Mouse (Mus musculus): ENCODE measurements at regions not wholly inside any gene's neighbourhood (a gene's known extent, or its start where the extent isn't known, plus 50 kb on each side); places are given as distances from the start of the nearest gene placed in this dataset.

DNA sequence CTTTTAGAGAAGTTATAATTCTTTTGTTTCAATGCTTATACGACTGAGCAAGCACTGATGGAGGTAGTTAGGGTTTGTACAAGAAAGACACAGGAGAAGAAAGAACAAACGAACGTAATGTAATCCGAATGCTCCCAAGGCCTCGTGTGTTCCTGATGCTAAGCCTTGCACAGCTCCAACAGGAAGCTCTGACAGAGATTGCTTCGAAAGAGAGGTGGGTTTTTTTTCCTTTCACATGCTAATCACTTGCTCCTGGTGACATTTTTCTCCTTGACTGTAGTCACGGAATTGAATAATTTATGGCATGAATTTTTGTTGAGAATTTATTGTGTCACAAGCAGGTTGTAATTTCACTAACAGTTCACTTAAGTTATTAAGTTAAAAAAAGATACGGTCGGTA lies 150.8 kb upstream of the Psmd7 start:
- peaks cover 2% of the 10 kb centered on the region; the same call in 1 of the 2 replicates for H3K9me3 ChIP-seq (ENCODE audit: low read length)
- no peak for TF ChIP-seq CTCF (IDR thresholded peaks at IDR 0.05; ENCODE audit: low read depth)
- H3K27me3 ChIP-seq (ENCODE audit: insufficient read depth, low read length): no peaks in the 10 kb centered on the region
- no peak for DNase-seq (ENCODE audit: low spot score)
- H3K4me3 ChIP-seq (ENCODE audit: low read length): no peak overlapping the region
- H3K4me1 ChIP-seq (ENCODE audit: insufficient read depth, low read length): no peaks in the 10 kb centered on the region
- H3K4me2 ChIP-seq (ENCODE audit: low read depth, low read length): no peak overlapping the region
- H3K27ac ChIP-seq: no peak overlapping the region
- ATAC-seq: no peak
- WGBS: 56% methylated on average over 9 of the region's 9 CpGs
- H3K9ac ChIP-seq (replicated peaks; ENCODE audit: low read length): no peak overlapping the region
- no peaks in the 10 kb centered on the region for H3K36me3 ChIP-seq (ENCODE audit: insufficient read depth, low read length)

DNA sequence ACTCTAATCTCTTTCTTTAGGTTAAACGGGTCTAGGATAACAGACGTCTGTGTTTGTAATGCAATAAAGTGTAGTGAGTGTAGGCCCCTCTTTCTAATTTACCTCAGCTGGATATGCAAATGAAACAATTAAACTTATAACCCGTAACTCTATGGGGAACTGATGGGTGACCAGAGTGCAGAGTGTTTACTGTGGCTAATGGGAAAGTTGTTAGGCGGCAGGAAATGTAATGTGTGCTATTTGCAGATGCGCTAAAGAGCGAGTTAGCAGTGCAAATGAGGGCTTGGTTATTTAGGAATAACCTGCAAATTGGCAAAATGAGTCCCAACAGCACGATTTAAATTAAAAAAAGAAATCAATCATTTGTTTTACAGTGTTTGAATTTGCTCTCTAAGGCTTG lies 168.8 kb upstream of the Psmd7 start:
- Histone ChIP-seq H3K9ac (replicated peaks; ENCODE audit: low read length) (no peak overlapping the region), H3K36me3 (ENCODE audit: insufficient read depth, low read length) (no peaks in the 10 kb centered on the region), H3K4me3 (ENCODE audit: low read length) (no peak overlapping the region), H3K27me3 (ENCODE audit: insufficient read depth, low read length) (no peaks in the 10 kb centered on the region), H3K9me3 (ENCODE audit: low read length) (no peaks in the 10 kb centered on the region), H3K4me1 (ENCODE audit: insufficient read depth, low read length) (no peaks in the 10 kb centered on the region), H3K27ac (no peak overlapping the region), H3K4me2 (ENCODE audit: low read depth, low read length) (no peak overlapping the region)
- DNase-seq (ENCODE audit: low spot score) (peak; percentile 6), ATAC-seq (no peak)
- no peak for TF ChIP-seq CTCF (IDR thresholded peaks at IDR 0.05; ENCODE audit: low read depth)
- 68% methylated on average over 7 of the region's 7 CpGs for WGBS

DNA sequence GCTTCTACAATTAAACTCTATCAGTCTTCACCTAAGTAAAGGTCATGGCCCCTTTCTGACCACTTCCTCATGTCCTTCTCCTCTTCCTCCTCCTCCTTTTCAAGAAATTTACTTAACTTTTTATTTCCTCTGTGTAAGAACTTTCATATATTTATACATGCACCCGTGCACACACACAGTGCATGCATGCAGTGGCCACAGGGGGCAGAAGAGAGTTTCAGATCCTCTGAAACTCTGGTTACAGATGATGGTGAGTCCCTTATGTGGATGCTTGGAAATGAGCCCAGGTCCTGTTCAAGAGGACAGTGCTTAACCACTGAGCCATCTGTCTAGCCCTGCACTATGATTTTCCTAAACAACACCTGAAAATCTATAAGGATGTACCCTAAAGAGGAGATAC lies 170.4 kb upstream of the Psmd7 start:
- Histone ChIP-seq H3K27ac (no peak overlapping the region), H3K4me2 (ENCODE audit: low read depth, low read length) (no peak overlapping the region), H3K9ac (replicated peaks; ENCODE audit: low read length) (no peak overlapping the region), H3K4me3 (ENCODE audit: low read length) (no peak overlapping the region), H3K27me3 (ENCODE audit: insufficient read depth, low read length) (no peaks in the 10 kb centered on the region), H3K4me1 (ENCODE audit: insufficient read depth, low read length) (no peaks in the 10 kb centered on the region), H3K9me3 (ENCODE audit: low read length) (no peaks in the 10 kb centered on the region), H3K36me3 (ENCODE audit: insufficient read depth, low read length) (no peaks in the 10 kb centered on the region)
- no peak for ATAC-seq
- peak; percentile 11 for DNase-seq (ENCODE audit: low spot score)
- WGBS: 86% methylated on average over 1 of the region's 1 CpGs
- peak; percentile 35 for TF ChIP-seq CTCF (IDR thresholded peaks at IDR 0.05; ENCODE audit: low read depth)

DNA sequence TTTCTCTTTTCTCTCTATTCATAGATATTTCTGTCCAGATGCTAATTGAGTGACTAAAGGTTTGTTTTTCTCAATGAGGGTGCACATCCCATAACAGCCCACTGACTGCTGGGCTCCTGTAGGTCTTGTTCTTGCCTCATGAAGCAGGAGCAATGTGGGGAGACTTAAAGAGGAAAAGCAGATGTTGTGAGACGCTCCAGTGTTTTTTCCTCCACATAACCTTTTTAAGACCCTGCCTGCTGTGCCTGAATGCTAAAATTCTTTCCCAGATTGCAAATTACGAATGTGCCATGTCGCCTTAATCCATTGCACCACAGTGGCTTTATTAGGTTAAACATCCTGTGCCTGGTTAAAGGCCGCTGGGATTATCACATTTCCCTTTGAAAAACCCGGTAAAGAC lies 165.5 kb upstream of the Zfhx3 start:
- H3K9me3 ChIP-seq (ENCODE audit: low read length): no peaks in the 10 kb centered on the region
- H3K36me3 ChIP-seq (ENCODE audit: insufficient read depth, low read length): no peaks in the 10 kb centered on the region
- WGBS: 13% methylated on average over 5 of the region's 5 CpGs
- H3K27me3 ChIP-seq (ENCODE audit: insufficient read depth, low read length): no peaks in the 10 kb centered on the region
- no peak overlapping the region for H3K27ac ChIP-seq
- no peak for TF ChIP-seq CTCF (IDR thresholded peaks at IDR 0.05; ENCODE audit: low read depth)
- no peak for ATAC-seq
- no peak overlapping the region for H3K9ac ChIP-seq (replicated peaks; ENCODE audit: low read length)
- no peak overlapping the region for H3K4me2 ChIP-seq (ENCODE audit: low read depth, low read length)
- H3K4me3 ChIP-seq (ENCODE audit: low read length): no peak overlapping the region
- H3K4me1 ChIP-seq (ENCODE audit: insufficient read depth, low read length): no peaks in the 10 kb centered on the region
- no peak for DNase-seq (ENCODE audit: low spot score)

DNA sequence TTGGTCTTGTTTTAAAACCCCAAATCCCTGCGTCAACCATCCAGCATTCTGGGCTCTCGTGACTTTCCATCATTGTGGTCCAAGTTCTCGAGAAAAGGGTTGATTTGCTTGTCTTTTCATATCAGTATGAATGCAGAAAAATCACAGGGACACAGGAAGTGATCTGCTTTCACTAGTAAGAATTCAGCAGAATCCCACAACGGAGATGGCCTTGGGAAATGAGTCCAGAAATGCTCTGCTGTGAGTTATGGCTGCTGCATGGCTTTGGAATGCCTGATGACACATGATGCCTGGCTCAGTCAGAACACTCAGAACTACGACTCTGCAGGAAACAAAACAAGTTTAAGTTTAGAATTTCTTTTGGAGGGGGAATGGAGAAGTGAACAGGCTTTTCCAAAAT lies 156.7 kb upstream of the Zfhx3 start:
- no peak for ATAC-seq
- 80% methylated on average over 5 of the region's 5 CpGs for WGBS
- H3K9me3 ChIP-seq (ENCODE audit: low read length): no peaks in the 10 kb centered on the region

DNA sequence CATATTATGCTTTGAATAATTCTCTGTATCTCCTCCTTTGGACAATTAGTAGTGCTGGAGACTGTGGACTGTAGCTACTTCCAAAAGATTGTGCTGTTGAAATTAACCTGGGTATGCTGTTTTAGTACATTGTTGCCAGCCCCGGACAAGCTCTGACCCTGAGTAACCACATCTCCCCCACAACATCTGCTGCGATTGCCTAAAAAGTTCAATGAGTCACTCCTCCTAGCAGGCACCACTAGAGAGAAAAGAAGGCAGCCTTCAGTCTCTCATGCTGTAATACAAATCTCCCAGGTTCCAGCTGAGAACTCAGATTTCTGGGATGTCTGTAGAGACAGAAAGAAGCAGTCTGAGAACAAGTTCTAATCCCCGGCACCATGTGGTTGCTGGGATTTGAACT lies 150.2 kb upstream of the Zfhx3 start:
- Histone ChIP-seq H3K36me3 (ENCODE audit: insufficient read depth, low read length) (no peaks in the 10 kb centered on the region), H3K9me3 (ENCODE audit: low read length) (no peaks in the 10 kb centered on the region), H3K4me1 (ENCODE audit: insufficient read depth, low read length) (no peaks in the 10 kb centered on the region), H3K27ac (no peak overlapping the region), H3K4me3 (ENCODE audit: low read length) (no peak overlapping the region), H3K9ac (replicated peaks; ENCODE audit: low read length) (no peak overlapping the region), H3K27me3 (ENCODE audit: insufficient read depth, low read length) (no peaks in the 10 kb centered on the region), H3K4me2 (ENCODE audit: low read depth, low read length) (no peak overlapping the region)
- DNase-seq (ENCODE audit: low spot score) (no peak), ATAC-seq (no peak)
- 92% methylated on average over 3 of the region's 3 CpGs for WGBS
- no peak for TF ChIP-seq CTCF (IDR thresholded peaks at IDR 0.05; ENCODE audit: low read depth)

More for the DNA sequence above, 156.7 kb upstream of the Zfhx3 start:
- Histone ChIP-seq H3K27me3 (ENCODE audit: insufficient read depth, low read length) (no peaks in the 10 kb centered on the region), H3K36me3 (ENCODE audit: insufficient read depth, low read length) (no peaks in the 10 kb centered on the region), H3K27ac (no peak overlapping the region), H3K4me1 (ENCODE audit: insufficient read depth, low read length) (no peaks in the 10 kb centered on the region), H3K4me2 (ENCODE audit: low read depth, low read length) (no peak overlapping the region), H3K9ac (replicated peaks; ENCODE audit: low read length) (no peak overlapping the region), H3K4me3 (ENCODE audit: low read length) (no peak overlapping the region)
- TF ChIP-seq CTCF (IDR thresholded peaks at IDR 0.05; ENCODE audit: low read depth): no peak
- DNase-seq (ENCODE audit: low spot score): no peak

DNA sequence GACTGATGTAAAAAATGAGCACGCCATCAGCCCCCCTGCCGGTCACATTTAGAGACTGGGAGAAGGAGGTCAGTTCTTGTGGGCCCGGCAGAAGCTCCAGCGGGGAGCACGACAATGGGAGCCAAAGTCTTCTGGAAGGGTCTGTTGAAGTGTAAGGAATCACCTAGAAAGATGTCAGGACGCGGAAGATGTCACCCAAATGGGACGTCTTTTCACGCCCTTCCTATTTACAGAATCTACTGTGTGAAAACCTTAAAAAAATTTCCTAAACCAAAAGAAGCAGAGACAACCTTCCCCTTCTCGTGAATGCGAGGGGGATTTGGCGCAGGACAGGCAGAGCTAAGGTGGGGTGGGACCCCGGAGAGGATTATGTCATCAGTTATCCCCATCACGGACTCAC lies 127.5 kb upstream of the Zfhx3 start:
- 39% methylated on average over 14 of the region's 14 CpGs for WGBS
- H3K4me2 ChIP-seq (ENCODE audit: low read depth, low read length): no peak overlapping the region
- no peaks in the 10 kb centered on the region; the same call in 1 of the 2 replicates for H3K27me3 ChIP-seq (ENCODE audit: insufficient read depth, low read length)
- 0 out of 2 replicates have a peak, but pooled peaks have one; percentile 4 for TF ChIP-seq CTCF (IDR thresholded peaks at IDR 0.05; ENCODE audit: low read depth)
- no peaks in the 10 kb centered on the region for H3K4me1 ChIP-seq (ENCODE audit: insufficient read depth, low read length)
- ATAC-seq: no peak
- H3K27ac ChIP-seq: no peak overlapping the region
- no peak for DNase-seq (ENCODE audit: low spot score)
- no peak overlapping the region for H3K9ac ChIP-seq (replicated peaks; ENCODE audit: low read length)
- H3K9me3 ChIP-seq (ENCODE audit: low read length): no peaks in the 10 kb centered on the region
- no peaks in the 10 kb centered on the region for H3K36me3 ChIP-seq (ENCODE audit: insufficient read depth, low read length)
- no peak overlapping the region for H3K4me3 ChIP-seq (ENCODE audit: low read length)

Measured in hindbrain, postnatal 0 days (tissue).